Comparison of ENCODE assay signal across 23 mouse cellular contexts in genomic region chr1:128424928-128425327, GRCm38 (mm10).
"Had no signal": no experiment of that assay in that cellular context is flagged by ENCODE, and none has a peak within 500 bp of the region (broad histone marks: within the 10 kb centered on the region; RNA-seq: fewer than 3 reads in every experiment).

No protein-coding gene starts in this region.

- H3K4me3 ChIP-seq: left cerebral cortex, adult 2 months; limb, embryonic 10.5 days; limb, embryonic 12.5 days; limb, embryonic 13.5 days; limb, embryonic 15.5 days; liver, embryonic 12.5 days; liver, embryonic 13.5 days; liver, embryonic 15.5 days; lung, embryonic 15.5 days; midbrain, embryonic 10.5 days; midbrain, embryonic 12.5 days; midbrain, embryonic 13.5 days; midbrain, embryonic 15.5 days; myocyte; neural tube, embryonic 12.5 days had no signal

- H3K4me2 ChIP-seq: limb, embryonic 12.5 days; limb, embryonic 13.5 days; limb, embryonic 15.5 days; liver, embryonic 11.5 days; liver, embryonic 12.5 days; liver, embryonic 13.5 days; liver, embryonic 15.5 days; lung, embryonic 14.5 days; lung, embryonic 15.5 days; midbrain, embryonic 11.5 days; midbrain, embryonic 12.5 days; midbrain, embryonic 13.5 days; midbrain, embryonic 15.5 days; neural tube, embryonic 12.5 days had no signal

- H3K27ac ChIP-seq: left cerebral cortex, adult 2 months; limb, embryonic 10.5 days; limb, embryonic 12.5 days; limb, embryonic 13.5 days; limb, embryonic 15.5 days; liver, embryonic 12.5 days; liver, embryonic 13.5 days; liver, embryonic 14.5 days; liver, embryonic 15.5 days; lung, embryonic 15.5 days; macrophage; midbrain, embryonic 10.5 days; midbrain, embryonic 12.5 days; midbrain, embryonic 13.5 days; midbrain, embryonic 15.5 days; neural tube, embryonic 12.5 days had no signal

- H3K36me3 ChIP-seq: limb, embryonic 10.5 days; limb, embryonic 12.5 days; limb, embryonic 13.5 days; limb, embryonic 15.5 days; liver, embryonic 12.5 days; liver, embryonic 13.5 days; liver, embryonic 15.5 days; lung, embryonic 15.5 days; midbrain, embryonic 10.5 days; midbrain, embryonic 12.5 days; midbrain, embryonic 13.5 days; midbrain, embryonic 15.5 days; neural tube, embryonic 12.5 days had no signal

- H3K4me1 ChIP-seq: limb, embryonic 10.5 days; limb, embryonic 12.5 days; limb, embryonic 13.5 days; limb, embryonic 15.5 days; liver, embryonic 12.5 days; liver, embryonic 13.5 days; liver, embryonic 15.5 days; lung, embryonic 15.5 days; midbrain, embryonic 12.5 days; midbrain, embryonic 13.5 days; midbrain, embryonic 15.5 days; neural tube, embryonic 12.5 days had no signal

- H3K9ac ChIP-seq: limb, embryonic 12.5 days; limb, embryonic 13.5 days; limb, embryonic 15.5 days; liver, embryonic 12.5 days; liver, embryonic 13.5 days; liver, embryonic 14.5 days; liver, embryonic 15.5 days; liver, postnatal 0 days; lung, embryonic 14.5 days; lung, embryonic 15.5 days; midbrain, embryonic 12.5 days; midbrain, embryonic 13.5 days; midbrain, embryonic 15.5 days; neural tube, embryonic 12.5 days had no signal

- H3K9me3 ChIP-seq: limb, embryonic 10.5 days; limb, embryonic 12.5 days; limb, embryonic 13.5 days; limb, embryonic 15.5 days; liver, embryonic 12.5 days; liver, embryonic 13.5 days; liver, embryonic 15.5 days; lung, embryonic 15.5 days; midbrain, embryonic 10.5 days; midbrain, embryonic 12.5 days; midbrain, embryonic 13.5 days; midbrain, embryonic 15.5 days; neural tube, embryonic 12.5 days had no signal

- ATAC-seq: liver, embryonic 12.5 days; liver, postnatal 0 days; lung, postnatal 0 days; midbrain, embryonic 13.5 days; midbrain, embryonic 15.5 days; midbrain, embryonic 16.5 days had no signal

- H3K27me3 ChIP-seq: limb, embryonic 12.5 days; limb, embryonic 13.5 days; limb, embryonic 15.5 days; liver, embryonic 13.5 days; liver, embryonic 15.5 days; lung, embryonic 15.5 days; midbrain, embryonic 12.5 days; midbrain, embryonic 13.5 days; midbrain, embryonic 15.5 days; neural tube, embryonic 12.5 days had no signal
